Comparison of ENCODE assay signal across 8 mouse cellular contexts in the genomic region with DNA sequence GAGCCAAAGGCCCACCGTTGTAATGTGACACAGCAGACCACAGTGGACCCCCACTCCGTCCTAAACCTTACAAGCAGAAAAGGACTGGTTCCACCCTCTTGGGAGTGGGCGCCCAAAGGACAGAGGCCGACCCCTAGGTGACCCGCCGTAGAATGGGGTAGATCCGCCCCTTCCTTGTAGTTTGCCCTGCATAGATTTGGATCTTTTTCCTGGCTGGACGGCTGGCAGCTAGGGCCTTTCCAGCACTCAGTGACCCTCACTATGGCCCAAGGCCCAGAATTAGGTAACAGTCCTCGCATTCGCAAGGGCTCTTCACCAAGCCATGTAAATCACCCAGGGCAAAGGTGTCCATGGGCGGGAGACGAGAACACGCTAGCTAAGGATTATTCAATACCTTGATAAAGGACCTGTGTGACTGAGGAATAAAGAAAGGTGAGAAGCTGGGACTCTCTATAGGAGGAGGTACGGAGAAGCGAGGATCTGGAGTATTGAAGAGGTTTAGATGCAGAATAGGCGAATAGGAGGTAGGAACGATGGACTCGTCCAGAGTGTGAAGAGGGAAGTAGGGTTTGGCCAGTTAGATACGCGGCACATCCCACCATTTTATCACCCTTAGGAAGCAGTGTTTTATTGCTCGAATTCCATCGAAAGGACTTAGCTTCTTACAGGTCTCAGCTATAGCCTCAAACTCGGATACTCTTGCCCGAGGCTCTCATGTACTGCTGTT. TPM values are rescaled to one million over a fixed set of nuclear protein-coding genes. Genes with fewer than 3 reads are reported as not detected.
A peak's percentile ranks its signal among the peaks of the same experiment; 100 is the strongest.
DNase-seq lines count a peak whose midpoint lies in the region; ATAC-seq and TF ChIP-seq lines count a peak whose summit lies in the region.

No protein-coding gene starts in this region.

- H3K27me3 ChIP-seq in megakaryocyte, embryonic 14.5 days (replicated peaks): no peaks in the 10 kb centered on the region
- no peaks in the 10 kb centered on the region for H3K27me3 ChIP-seq in embryonic facial prominence, embryonic 13.5 days
- no peaks in the 10 kb centered on the region for H3K27me3 ChIP-seq in intestine, postnatal 0 days (replicated peaks; ENCODE audit: control insufficient read depth, insufficient read depth, low read length)
- no peaks in the 10 kb centered on the region for H3K27me3 ChIP-seq in lung, embryonic 14.5 days (ENCODE audit: insufficient read depth, low read length)
- H3K27me3 ChIP-seq in stomach, embryonic 16.5 days (ENCODE audit: control insufficient read depth, insufficient read depth, low read length): no peaks in the 10 kb centered on the region

- peak overlapping the region; percentile 92 for H3K9ac ChIP-seq in embryonic facial prominence, embryonic 13.5 days
- peak overlapping the region; percentile 85 for H3K9ac ChIP-seq in intestine, postnatal 0 days (ENCODE audit: low read depth, low read length)
- peak overlapping the region; percentile 86 for H3K9ac ChIP-seq in lung, embryonic 14.5 days
- peak overlapping the region; percentile 96 for H3K9ac ChIP-seq in stomach, embryonic 16.5 days (ENCODE audit: low read length)

- no peak for DNase-seq in lung, embryonic 14.5 days
- no peak for DNase-seq in spleen, postnatal 14 days (ENCODE audit: low spot score in 2 of 2)
- no peak for DNase-seq in embryo, embryonic 10.5 days (ENCODE audit: low spot score)

- H3K4me1 ChIP-seq in megakaryocyte, embryonic 14.5 days: peaks cover 72% of the 10 kb centered on the region
- H3K4me1 ChIP-seq in embryonic facial prominence, embryonic 13.5 days: peaks cover 41% of the 10 kb centered on the region
- 0 out of 2 replicates have a peak, but pooled peaks cover 7% of the 10 kb centered on the region for H3K4me1 ChIP-seq in intestine, postnatal 0 days (replicated peaks; ENCODE audit: control insufficient read depth, insufficient read depth, low read length)
- peaks cover 8% of the 10 kb centered on the region; the same call in 1 of the 2 replicates for H3K4me1 ChIP-seq in lung, embryonic 14.5 days (ENCODE audit: insufficient read depth)
- H3K4me1 ChIP-seq in stomach, embryonic 16.5 days (ENCODE audit: control insufficient read depth, insufficient read depth, low read length): peaks cover 32% of the 10 kb centered on the region

- peak overlapping the region; percentile 99 for H3K4me3 ChIP-seq in megakaryocyte, embryonic 14.5 days (replicated peaks)
- H3K4me3 ChIP-seq in embryonic facial prominence, embryonic 13.5 days: peak overlapping the region; percentile 90
- H3K4me3 ChIP-seq in intestine, postnatal 0 days (ENCODE audit: low read depth, low read length): peak overlapping the region; percentile 79
- peak overlapping the region; percentile 96 for H3K4me3 ChIP-seq in lung, embryonic 14.5 days (ENCODE audit: low read depth, low read length)
- H3K4me3 ChIP-seq in stomach, embryonic 16.5 days (replicated peaks; ENCODE audit: low read length): peak overlapping the region; percentile 89

- WGBS in embryonic facial prominence, embryonic 13.5 days: 16% methylated on average over 24 of the region's 24 CpGs
- 9% methylated on average over 24 of the region's 24 CpGs for WGBS in intestine, postnatal 0 days
- 12% methylated on average over 24 of the region's 24 CpGs for WGBS in lung, embryonic 14.5 days
- WGBS in stomach, embryonic 16.5 days: 13% methylated on average over 24 of the region's 24 CpGs

- H3K27ac ChIP-seq in embryonic facial prominence, embryonic 13.5 days: peak overlapping the region; percentile 89
- peak overlapping the region; percentile 91 for H3K27ac ChIP-seq in intestine, postnatal 0 days (ENCODE audit: low read depth, low read length)
- peak overlapping the region; percentile 90 for H3K27ac ChIP-seq in lung, embryonic 14.5 days (ENCODE audit: low read depth)
- H3K27ac ChIP-seq in stomach, embryonic 16.5 days (ENCODE audit: low read length): peak overlapping the region; percentile 96

- no peaks in the 10 kb centered on the region for H3K9me3 ChIP-seq in megakaryocyte, embryonic 14.5 days
- no peaks in the 10 kb centered on the region for H3K9me3 ChIP-seq in embryonic facial prominence, embryonic 13.5 days
- H3K9me3 ChIP-seq in intestine, postnatal 0 days (ENCODE audit: control insufficient read depth): no peaks in the 10 kb centered on the region
- no peaks in the 10 kb centered on the region for H3K9me3 ChIP-seq in lung, embryonic 14.5 days (ENCODE audit: low read depth, low read length)
- H3K9me3 ChIP-seq in stomach, embryonic 16.5 days (replicated peaks; ENCODE audit: control insufficient read depth, low read length): no peaks in the 10 kb centered on the region

- H3K36me3 ChIP-seq in megakaryocyte, embryonic 14.5 days (replicated peaks; ENCODE audit: low read length): peaks cover 47% of the 10 kb centered on the region
- H3K36me3 ChIP-seq in embryonic facial prominence, embryonic 13.5 days: peaks cover 29% of the 10 kb centered on the region
- H3K36me3 ChIP-seq in intestine, postnatal 0 days (ENCODE audit: control insufficient read depth, insufficient read depth): peaks cover 26% of the 10 kb centered on the region; the same call in 1 of the 2 replicates
- H3K36me3 ChIP-seq in lung, embryonic 14.5 days (ENCODE audit: insufficient read depth): peaks cover 29% of the 10 kb centered on the region
- peaks cover 8% of the 10 kb centered on the region; the same call in 1 of the 2 replicates for H3K36me3 ChIP-seq in stomach, embryonic 16.5 days (ENCODE audit: control insufficient read depth, insufficient read depth, low read length)

- no peak for ATAC-seq in megakaryocyte, adult 5-6 weeks (ENCODE audit: poor library complexity, severe bottlenecking)
- no peak for ATAC-seq in embryonic facial prominence, embryonic 13.5 days (ENCODE audit: insufficient number of reproducible peaks, insufficient read depth, low FRiP score, low TSS enrichment, low read depth)
- no peak for ATAC-seq in intestine, postnatal 0 days
- ATAC-seq in lung, embryonic 14.5 days (ENCODE audit: insufficient read depth): no peak; the same call in 1 of the 2 replicates
- no peak for ATAC-seq in stomach, embryonic 16.5 days (ENCODE audit: insufficient read depth, low FRiP score)

- H3K4me2 ChIP-seq in embryonic facial prominence, embryonic 13.5 days: peak overlapping the region; percentile 95
- H3K4me2 ChIP-seq in intestine, postnatal 0 days (replicated peaks; ENCODE audit: low read depth): peak overlapping the region; percentile 91
- H3K4me2 ChIP-seq in lung, embryonic 14.5 days: peak overlapping the region; percentile 95
- H3K4me2 ChIP-seq in stomach, embryonic 16.5 days (ENCODE audit: low read depth, low read length): peak overlapping the region; percentile 92

- TF ChIP-seq CTCF in intestine, postnatal 0 days (IDR thresholded peaks at IDR 0.05; ENCODE audit: low read depth): no peak
- TF ChIP-seq CTCF in lung, embryonic 14.5 days (IDR thresholded peaks at IDR 0.05; ENCODE audit: low read depth): no peak

RNA-seq across cellular contexts. Expression of a gene that starts 0.6 kb away (rescaled TPM):
- polyA plus RNA-seq in megakaryocyte, embryonic 14.5 days (2012; ENCODE audit: insufficient read depth, low replicate concordance): 165 and 309 TPM in 2 replicates
- 29.0 and 36.5 TPM in 2 replicates for total RNA-seq in megakaryocyte, adult 5-6 weeks (2015)
- total RNA-seq in megakaryocyte, adult 5-6 weeks (2017): 24.2 and 24.5 TPM in 2 replicates
- polyA plus RNA-seq in embryonic facial prominence, embryonic 13.5 days (2015; fragmentation: Nextera tagmentation; extraction: Ambion mirVana): 50.7 and 57.5 TPM in 2 replicates
- polyA plus RNA-seq in intestine, postnatal 0 days (2015; fragmentation: Nextera tagmentation; extraction: Ambion mirVana): 53.2 and 55.6 TPM in 2 replicates
- 52.5 and 54.1 TPM in 2 replicates for polyA plus RNA-seq in lung, embryonic 14.5 days (2014; fragmentation: Nextera tagmentation; extraction: Ambion mirVana)
- polyA plus RNA-seq in stomach, embryonic 16.5 days (2015; fragmentation: Nextera tagmentation; extraction: Ambion mirVana): 42.6 TPM in 2 replicates

RNA-seq across cellular contexts. Expression of a gene that starts 1.2 kb away (rescaled TPM):
- polyA plus RNA-seq in megakaryocyte, embryonic 14.5 days (2012; ENCODE audit: insufficient read depth, low replicate concordance): 37.8 and 101 TPM in 2 replicates
- total RNA-seq in megakaryocyte, adult 5-6 weeks (2015): 44.7 and 59.5 TPM in 2 replicates
- 8.9 and 11.9 TPM in 2 replicates for total RNA-seq in megakaryocyte, adult 5-6 weeks (2017)
- 130 and 132 TPM in 2 replicates for polyA plus RNA-seq in embryonic facial prominence, embryonic 13.5 days (2015; fragmentation: Nextera tagmentation; extraction: Ambion mirVana)
- polyA plus RNA-seq in intestine, postnatal 0 days (2015; fragmentation: Nextera tagmentation; extraction: Ambion mirVana): 123 and 135 TPM in 2 replicates
- polyA plus RNA-seq in lung, embryonic 14.5 days (2014; fragmentation: Nextera tagmentation; extraction: Ambion mirVana): 78.7 and 84.9 TPM in 2 replicates
- polyA plus RNA-seq in stomach, embryonic 16.5 days (2015; fragmentation: Nextera tagmentation; extraction: Ambion mirVana): 129 and 141 TPM in 2 replicates

RNA-seq across cellular contexts. Expression of a gene that starts 7.0 kb away (rescaled TPM):
- polyA plus RNA-seq in megakaryocyte, embryonic 14.5 days (2012; ENCODE audit: insufficient read depth, low replicate concordance): 32.8 and 44.2 TPM in 2 replicates
- total RNA-seq in megakaryocyte, adult 5-6 weeks (2015): 1.8 and 4.8 TPM in 2 replicates
- 1.6 and 2.4 TPM in 2 replicates for total RNA-seq in megakaryocyte, adult 5-6 weeks (2017)
- polyA plus RNA-seq in embryonic facial prominence, embryonic 13.5 days (2015; fragmentation: Nextera tagmentation; extraction: Ambion mirVana): 3.6 and 4.2 TPM in 2 replicates
- polyA plus RNA-seq in intestine, postnatal 0 days (2015; fragmentation: Nextera tagmentation; extraction: Ambion mirVana): 1.3 and 1.5 TPM in 2 replicates
- 64.7 and 74.6 TPM in 2 replicates for polyA plus RNA-seq in lung, embryonic 14.5 days (2014; fragmentation: Nextera tagmentation; extraction: Ambion mirVana)
- polyA plus RNA-seq in stomach, embryonic 16.5 days (2015; fragmentation: Nextera tagmentation; extraction: Ambion mirVana): 2.7 and 3.0 TPM in 2 replicates

RNA-seq across cellular contexts. Expression of a gene that starts 11.1 kb away (rescaled TPM):
- polyA plus RNA-seq in megakaryocyte, embryonic 14.5 days (2012; ENCODE audit: insufficient read depth, low replicate concordance): 1.9 TPM in 1 of 2 replicates, not detected in the other
- total RNA-seq in megakaryocyte, adult 5-6 weeks (2015): 0.82 and 0.91 TPM in 2 replicates
- 0.57 and 5.0 TPM in 2 replicates for total RNA-seq in megakaryocyte, adult 5-6 weeks (2017)
- 7.5 and 10.2 TPM in 2 replicates for polyA plus RNA-seq in embryonic facial prominence, embryonic 13.5 days (2015; fragmentation: Nextera tagmentation; extraction: Ambion mirVana)
- polyA plus RNA-seq in intestine, postnatal 0 days (2015; fragmentation: Nextera tagmentation; extraction: Ambion mirVana): 2.5 and 2.7 TPM in 2 replicates
- 1.5 and 2.1 TPM in 2 replicates for polyA plus RNA-seq in lung, embryonic 14.5 days (2014; fragmentation: Nextera tagmentation; extraction: Ambion mirVana)
- polyA plus RNA-seq in stomach, embryonic 16.5 days (2015; fragmentation: Nextera tagmentation; extraction: Ambion mirVana): 3.5 and 4.8 TPM in 2 replicates

RNA-seq across cellular contexts. Expression of a gene that starts 13.6 kb away (rescaled TPM):
- 108 and 181 TPM in 2 replicates for polyA plus RNA-seq in megakaryocyte, embryonic 14.5 days (2012; ENCODE audit: insufficient read depth, low replicate concordance)
- total RNA-seq in megakaryocyte, adult 5-6 weeks (2015): 18.3 and 26.6 TPM in 2 replicates
- total RNA-seq in megakaryocyte, adult 5-6 weeks (2017): 29.3 and 32.7 TPM in 2 replicates
- 14.8 and 19.2 TPM in 2 replicates for polyA plus RNA-seq in embryonic facial prominence, embryonic 13.5 days (2015; fragmentation: Nextera tagmentation; extraction: Ambion mirVana)
- polyA plus RNA-seq in intestine, postnatal 0 days (2015; fragmentation: Nextera tagmentation; extraction: Ambion mirVana): 6.1 and 6.5 TPM in 2 replicates
- 10.1 and 10.4 TPM in 2 replicates for polyA plus RNA-seq in lung, embryonic 14.5 days (2014; fragmentation: Nextera tagmentation; extraction: Ambion mirVana)
- 6.8 and 8.4 TPM in 2 replicates for polyA plus RNA-seq in stomach, embryonic 16.5 days (2015; fragmentation: Nextera tagmentation; extraction: Ambion mirVana)
